Mouse (Mus musculus) regulatory T cell (primary cell): ENCODE measurements around the gene Zbtb34.

Experiments used
- in situ Hi-C: fragments of 300-600 bp; cut with MboI, MseI; formaldehyde crosslinking; loops from one replicate; pipeline ENCODE4 v1.15.1; 2025; ENCODE audit warnings: high pct_unique_total_duplicates

Gene Zbtb34

GRCm38 (mm10) chr2:33402638-33403037 lies 28.5 kb downstream of the Zbtb34 start:
- in situ Hi-C loops: no loop called here

- in situ Hi-C loops: no loop called here
Measured at GRCm38 (mm10) chr2:33402236-33402635, 28.9 kb downstream of the Zbtb34 start.

DNA sequence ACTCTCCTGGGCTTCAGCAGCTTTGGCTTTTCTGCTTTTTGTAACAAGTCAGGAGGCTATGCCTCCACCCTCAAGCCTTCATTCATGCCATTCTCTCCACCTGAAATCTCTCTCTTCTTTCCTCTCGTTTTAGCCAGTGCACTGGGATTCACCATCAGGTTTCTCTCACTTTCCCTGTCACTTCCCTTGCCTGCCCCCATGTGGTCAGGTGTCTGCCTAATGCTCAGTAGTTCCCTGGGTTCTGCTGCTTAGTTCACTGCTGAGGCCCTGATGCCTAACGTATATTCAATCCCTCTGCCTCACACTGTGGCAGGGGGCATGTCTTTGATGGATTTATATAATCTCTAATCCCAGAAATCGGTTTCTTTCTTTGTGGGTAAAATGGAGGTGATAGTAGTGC lies 29.9 kb downstream of the Zbtb34 start:
- in situ Hi-C loops: no loop called here

DNA sequence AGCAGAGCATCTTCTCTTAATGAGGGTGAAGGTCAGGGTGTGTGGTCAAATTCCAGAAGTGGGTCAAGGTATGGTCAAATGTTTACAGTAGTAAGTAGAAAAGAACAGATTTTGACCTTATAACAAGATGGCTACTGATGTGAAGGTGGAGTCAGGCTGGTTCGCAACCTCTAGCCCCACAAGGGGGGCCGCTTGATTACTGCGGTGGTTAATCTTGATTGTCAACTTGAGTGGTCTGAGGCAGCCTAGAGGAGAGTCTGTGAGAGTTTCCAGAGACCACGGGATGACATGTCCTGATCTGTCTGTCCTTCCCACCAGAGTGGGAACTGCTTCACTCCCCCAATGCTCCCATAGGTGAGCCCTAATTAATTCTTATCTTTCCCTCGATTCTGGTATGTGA lies 30.6 kb downstream of the Zbtb34 start:
- in situ Hi-C loops: no loop called here

GRCm38 (mm10) chr2:33399091-33399490 lies 32.0 kb downstream of the Zbtb34 start:
- in situ Hi-C loops: no loop called here

- in situ Hi-C loops: no loop called here
Measured at GRCm38 (mm10) chr2:33397036-33397435, 34.1 kb downstream of the Zbtb34 start.

DNA sequence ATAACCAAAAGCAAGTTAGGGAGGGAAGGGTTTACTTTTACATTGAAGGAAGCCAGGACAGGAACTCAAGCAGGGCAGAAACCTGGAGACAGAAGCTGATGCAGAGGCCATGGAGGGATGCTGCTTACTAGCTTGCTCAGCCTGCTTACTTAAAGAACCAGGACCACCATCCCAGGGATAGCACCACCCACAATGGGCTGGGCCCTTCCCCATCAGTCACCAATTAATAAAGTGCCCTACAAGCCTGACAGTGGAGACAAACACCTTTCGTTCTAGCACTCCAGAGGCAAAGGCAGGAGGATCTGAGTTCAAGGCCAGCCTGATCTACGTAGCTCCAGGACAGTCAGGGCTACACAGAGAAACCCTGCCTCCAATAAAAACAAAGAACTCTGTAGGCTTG lies 36.1 kb downstream of the Zbtb34 start:
- in situ Hi-C loops: no loop called here

GRCm38 (mm10) chr2:33393951-33394635 lies 37.0 kb downstream of the Zbtb34 start:
- in situ Hi-C loops: no loop called here

DNA sequence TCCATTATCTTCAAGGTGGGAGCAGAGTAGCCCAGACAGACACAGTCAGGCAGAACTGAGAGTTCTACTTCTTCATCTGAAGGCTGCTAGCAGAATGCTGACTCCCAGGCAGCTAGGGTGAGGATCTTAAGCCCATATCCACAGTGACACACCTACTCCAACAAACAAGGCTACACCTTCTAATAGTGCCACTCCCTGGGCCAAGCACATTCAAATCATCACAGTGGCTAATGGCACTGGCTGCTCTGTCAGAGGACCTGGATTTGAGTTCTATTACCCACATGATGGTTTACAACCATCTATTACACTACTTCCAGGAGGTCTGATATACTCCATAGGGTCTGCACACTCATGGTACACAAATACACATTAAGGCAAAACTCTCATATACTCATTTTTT lies 38.1 kb downstream of the Zbtb34 start:
- in situ Hi-C loops: no loop called here

- in situ Hi-C loops: no loop called here
Measured at GRCm38 (mm10) chr2:33371648-33372408, 59.3 kb downstream of the Zbtb34 start.

DNA sequence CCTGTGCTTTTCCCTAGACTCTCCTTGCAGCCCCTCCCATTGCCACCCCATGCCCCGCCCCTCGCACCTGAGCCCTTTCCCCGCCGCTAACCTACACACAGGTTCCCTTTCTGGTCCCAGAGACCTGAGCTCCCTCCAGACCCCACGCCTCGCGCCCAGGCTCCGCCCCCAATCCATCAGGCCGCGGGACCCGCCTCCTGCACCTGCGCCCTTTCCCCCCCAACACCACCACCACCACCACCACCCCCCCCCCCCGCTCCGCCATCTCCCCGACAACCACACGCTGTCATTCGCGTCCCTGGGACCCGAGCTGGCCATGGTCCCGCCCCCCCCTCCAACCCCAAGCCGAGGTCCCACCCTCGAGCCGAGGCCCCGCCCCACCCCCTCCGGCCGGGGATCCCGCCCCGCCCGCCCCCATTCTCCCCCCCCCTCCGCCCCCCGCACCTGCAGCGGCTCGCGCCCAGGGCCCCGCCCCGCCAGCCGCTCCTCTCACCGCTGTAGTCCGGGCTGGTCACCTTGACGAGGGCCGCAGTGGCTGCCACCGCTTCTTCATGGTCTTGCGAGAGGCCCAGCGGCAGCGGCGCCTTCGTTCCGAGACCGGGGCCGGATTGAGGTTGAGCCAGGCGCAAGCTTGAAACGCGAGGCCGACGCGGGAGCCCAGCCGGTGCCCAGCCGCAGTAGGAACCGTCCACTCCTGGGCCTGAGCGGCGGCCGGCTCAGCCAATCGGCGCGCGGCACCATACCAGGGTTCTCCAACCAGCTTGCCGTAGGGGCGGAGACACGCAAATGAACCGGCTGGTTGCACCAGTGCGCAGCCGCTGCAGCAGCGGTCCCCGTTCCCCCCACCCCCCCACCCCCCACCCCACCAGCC lies 60.1 kb downstream of the Zbtb34 start, which contains the start of gene Ralgps1:
TSS of gene Ralgps1 (minus strand) at position 710 of the 871 bp plus-strand sequence.
- in situ Hi-C loops: no loop called here

GRCm38 (mm10) chr2:33370276-33370776 lies 60.8 kb downstream of the Zbtb34 start:
- in situ Hi-C loops: no loop called here

- in situ Hi-C loops: no loop called here
Measured at GRCm38 (mm10) chr2:33369453-33369852, 61.7 kb downstream of the Zbtb34 start.

DNA sequence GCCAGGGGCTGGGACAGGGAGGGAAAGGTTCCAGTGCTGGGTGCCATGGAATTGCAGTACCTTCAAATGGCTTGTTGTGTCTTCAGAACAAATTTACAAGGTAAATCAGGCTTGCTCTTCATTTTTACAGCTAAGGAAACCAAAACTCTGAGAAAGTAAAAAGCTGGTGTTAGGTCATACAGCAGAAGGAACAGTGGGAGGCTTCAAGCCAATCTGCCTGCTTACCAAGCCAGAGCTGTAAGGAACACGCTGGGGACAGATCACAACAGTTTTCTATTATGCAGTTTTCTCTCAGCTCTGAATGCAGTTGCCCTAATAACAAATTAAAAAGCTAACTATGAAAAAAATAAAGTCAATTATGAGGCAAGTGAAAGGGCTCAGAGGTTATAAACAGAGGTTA lies 62.6 kb downstream of the Zbtb34 start:
- in situ Hi-C loops: no loop called here

GRCm38 (mm10) chr2:33365703-33366471 lies 65.2 kb downstream of the Zbtb34 start:
- in situ Hi-C loops: no loop called here

GRCm38 (mm10) chr2:33364656-33365055 lies 66.5 kb downstream of the Zbtb34 start:
- in situ Hi-C loops: no loop called here

- in situ Hi-C loops: no loop called here
Measured at GRCm38 (mm10) chr2:33363890-33364289, 67.2 kb downstream of the Zbtb34 start.

GRCm38 (mm10) chr2:33361139-33361716 lies 69.9 kb downstream of the Zbtb34 start:
- in situ Hi-C loops: no loop called here

- in situ Hi-C loops: no loop called here
Measured at GRCm38 (mm10) chr2:33360564-33360963, 70.6 kb downstream of the Zbtb34 start.

DNA sequence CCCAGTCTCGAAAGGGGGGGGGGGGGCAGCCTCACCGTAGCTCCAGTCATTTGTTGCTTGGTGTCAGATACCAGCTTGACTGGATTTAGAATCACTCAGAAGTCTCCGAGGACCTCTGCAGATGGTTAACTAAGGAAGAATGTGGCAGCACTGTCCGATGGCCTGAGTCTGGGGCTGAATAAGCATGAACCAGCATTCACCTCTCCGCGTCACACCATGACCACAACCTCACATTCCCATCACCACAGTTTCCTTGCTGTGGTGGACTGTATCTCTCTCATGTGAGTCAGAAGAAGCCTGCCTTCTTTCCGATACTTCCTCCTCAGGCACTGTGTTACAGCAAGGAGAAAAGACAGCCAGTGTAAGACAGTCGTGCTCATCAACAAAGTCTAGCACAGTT lies 71.9 kb downstream of the Zbtb34 start:
- in situ Hi-C loops: no loop called here
